Mouse (Mus musculus): ENCODE results near the gene Mns1. TPM values are rescaled to one million over a fixed set of nuclear protein-coding genes. Genes with fewer than 3 reads are reported as not detected.

Gene Mns1
- polyA plus RNA-seq, 1 experiment: 12.6 TPM

DNA sequence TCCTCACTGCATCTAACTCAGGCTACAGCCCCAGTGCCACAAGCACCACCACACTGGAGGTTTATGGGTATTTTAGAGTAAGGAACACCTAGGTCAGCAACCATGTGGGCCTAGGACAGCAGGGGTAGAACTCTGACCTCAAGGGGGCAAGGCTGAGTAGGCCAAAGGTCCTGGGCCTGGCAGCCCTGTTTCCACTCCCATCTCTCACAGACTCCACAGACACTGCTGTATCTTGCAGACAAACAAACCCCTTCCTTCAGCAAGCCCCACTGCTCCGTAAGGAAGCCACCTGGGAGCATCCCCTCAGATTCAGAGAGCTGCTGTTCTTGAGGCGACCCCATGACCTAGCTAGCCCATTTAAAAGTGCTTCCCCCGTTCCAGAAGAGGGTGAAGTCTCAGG, 32.9 kb upstream of the Mns1 start:
- no peak overlapping the region for H3K4me3 ChIP-seq (ENCODE audit: low read depth, low read length)
- H3K4me1 ChIP-seq (ENCODE audit: control insufficient read depth, insufficient read depth, low read length): no peaks in the 10 kb centered on the region
- TF ChIP-seq CTCF (IDR thresholded peaks at IDR 0.05; ENCODE audit: low read depth, low read length) (no peak), EP300 (IDR thresholded peaks at IDR 0.05; ENCODE audit: insufficient read depth, low read depth, low read length) (no peak), POLR2A (IDR thresholded peaks at IDR 0.05; ENCODE audit: insufficient read depth, low read length) (no peak)
- H3K9ac ChIP-seq (ENCODE audit: low read depth, poor library complexity, severe bottlenecking): no peak overlapping the region
- H3K27ac ChIP-seq (ENCODE audit: insufficient read depth, low read length): no peak overlapping the region
- H3K36me3 ChIP-seq (ENCODE audit: control insufficient read depth, insufficient read depth, low read length, poor library complexity, severe bottlenecking): no peaks in the 10 kb centered on the region
- H3K27me3 ChIP-seq (ENCODE audit: control insufficient read depth, insufficient read depth, low read length, poor library complexity, severe bottlenecking): no peaks in the 10 kb centered on the region
- H3K9me3 ChIP-seq (replicated peaks; ENCODE audit: control insufficient read depth, insufficient read depth, low read length, poor library complexity, severe bottlenecking): no peaks in the 10 kb centered on the region

DNA sequence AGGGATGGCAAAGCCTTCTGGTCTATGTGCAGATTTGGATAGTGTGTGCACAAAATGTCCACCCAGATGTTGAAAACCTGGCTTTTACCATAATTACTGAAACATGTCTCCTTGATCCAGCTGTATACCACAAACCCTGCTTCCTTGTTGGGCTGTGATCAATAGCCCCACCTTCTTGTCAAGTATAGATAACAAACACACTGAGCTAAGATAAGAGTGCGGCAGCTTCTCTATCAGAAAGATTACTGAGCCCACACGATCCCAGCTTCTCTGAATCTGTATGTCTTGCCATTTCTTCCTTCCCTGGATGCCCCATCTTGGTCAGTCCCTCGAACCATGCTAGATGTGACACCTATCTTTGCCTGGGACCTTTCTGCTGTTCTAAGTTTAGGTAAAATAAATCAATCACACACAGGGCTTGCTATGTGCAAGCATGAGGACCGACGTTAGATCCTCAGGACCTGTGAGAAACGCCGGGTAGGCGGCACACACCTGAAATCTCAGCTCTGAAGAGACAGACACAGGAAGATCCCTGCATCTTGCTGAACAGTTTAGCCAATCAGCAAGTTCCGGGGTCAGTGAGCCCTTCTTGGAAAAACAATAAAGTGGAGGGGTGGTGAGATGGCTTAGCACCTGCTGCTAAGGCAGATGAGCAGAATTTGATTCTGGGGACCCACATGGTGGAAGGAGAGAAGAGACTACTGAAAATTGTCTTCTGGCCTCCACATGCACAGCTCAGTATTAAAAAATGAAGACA, 31.8 kb upstream of the Mns1 start:
- H3K36me3 ChIP-seq (ENCODE audit: control insufficient read depth, insufficient read depth, low read length, poor library complexity, severe bottlenecking): no peaks in the 10 kb centered on the region
- no peaks in the 10 kb centered on the region for H3K9me3 ChIP-seq (replicated peaks; ENCODE audit: control insufficient read depth, insufficient read depth, low read length, poor library complexity, severe bottlenecking)
- no peak overlapping the region for H3K27ac ChIP-seq (ENCODE audit: insufficient read depth, low read length)
- no peak overlapping the region for H3K9ac ChIP-seq (ENCODE audit: low read depth, poor library complexity, severe bottlenecking)
- TF ChIP-seq CTCF (IDR thresholded peaks at IDR 0.05; ENCODE audit: low read depth, low read length): no peak
- no peak for TF ChIP-seq EP300 (IDR thresholded peaks at IDR 0.05; ENCODE audit: insufficient read depth, low read depth, low read length)
- no peak for TF ChIP-seq POLR2A (IDR thresholded peaks at IDR 0.05; ENCODE audit: insufficient read depth, low read length)
- no peak overlapping the region for H3K4me3 ChIP-seq (ENCODE audit: low read depth, low read length)
- H3K27me3 ChIP-seq (ENCODE audit: control insufficient read depth, insufficient read depth, low read length, poor library complexity, severe bottlenecking): no peaks in the 10 kb centered on the region
- no peaks in the 10 kb centered on the region for H3K4me1 ChIP-seq (ENCODE audit: control insufficient read depth, insufficient read depth, low read length)

GRCm38 (mm10) chr9:72408131-72408586, 29.7 kb upstream of the Mns1 start:
- Histone ChIP-seq H3K9me3 (replicated peaks; ENCODE audit: control insufficient read depth, insufficient read depth, low read length, poor library complexity, severe bottlenecking) (no peaks in the 10 kb centered on the region), H3K4me3 (ENCODE audit: low read depth, low read length) (no peak overlapping the region), H3K27me3 (ENCODE audit: control insufficient read depth, insufficient read depth, low read length, poor library complexity, severe bottlenecking) (no peaks in the 10 kb centered on the region), H3K4me1 (ENCODE audit: control insufficient read depth, insufficient read depth, low read length) (no peaks in the 10 kb centered on the region), H3K9ac (ENCODE audit: low read depth, poor library complexity, severe bottlenecking) (0 out of 2 replicates have a peak overlapping the region, but pooled peaks have one; percentile 9), H3K27ac (ENCODE audit: insufficient read depth, low read length) (no peak overlapping the region), H3K36me3 (ENCODE audit: control insufficient read depth, insufficient read depth, low read length, poor library complexity, severe bottlenecking) (no peaks in the 10 kb centered on the region)
- TF ChIP-seq CTCF (IDR thresholded peaks at IDR 0.05; ENCODE audit: low read depth, low read length) (peak; percentile 96), EP300 (IDR thresholded peaks at IDR 0.05; ENCODE audit: insufficient read depth, low read depth, low read length) (no peak), POLR2A (IDR thresholded peaks at IDR 0.05; ENCODE audit: insufficient read depth, low read length) (no peak)

GRCm38 (mm10) chr9:72409381-72410225, 28.2 kb upstream of the Mns1 start:
- H3K9ac ChIP-seq (ENCODE audit: low read depth, poor library complexity, severe bottlenecking): no peak overlapping the region
- no peak overlapping the region for H3K4me3 ChIP-seq (ENCODE audit: low read depth, low read length)
- no peaks in the 10 kb centered on the region for H3K9me3 ChIP-seq (replicated peaks; ENCODE audit: control insufficient read depth, insufficient read depth, low read length, poor library complexity, severe bottlenecking)
- TF ChIP-seq CTCF (IDR thresholded peaks at IDR 0.05; ENCODE audit: low read depth, low read length): no peak
- no peak for TF ChIP-seq EP300 (IDR thresholded peaks at IDR 0.05; ENCODE audit: insufficient read depth, low read depth, low read length)
- TF ChIP-seq POLR2A (IDR thresholded peaks at IDR 0.05; ENCODE audit: insufficient read depth, low read length): no peak
- H3K27me3 ChIP-seq (ENCODE audit: control insufficient read depth, insufficient read depth, low read length, poor library complexity, severe bottlenecking): no peaks in the 10 kb centered on the region
- no peaks in the 10 kb centered on the region for H3K36me3 ChIP-seq (ENCODE audit: control insufficient read depth, insufficient read depth, low read length, poor library complexity, severe bottlenecking)
- no peak overlapping the region for H3K27ac ChIP-seq (ENCODE audit: insufficient read depth, low read length)
- no peaks in the 10 kb centered on the region for H3K4me1 ChIP-seq (ENCODE audit: control insufficient read depth, insufficient read depth, low read length)

DNA sequence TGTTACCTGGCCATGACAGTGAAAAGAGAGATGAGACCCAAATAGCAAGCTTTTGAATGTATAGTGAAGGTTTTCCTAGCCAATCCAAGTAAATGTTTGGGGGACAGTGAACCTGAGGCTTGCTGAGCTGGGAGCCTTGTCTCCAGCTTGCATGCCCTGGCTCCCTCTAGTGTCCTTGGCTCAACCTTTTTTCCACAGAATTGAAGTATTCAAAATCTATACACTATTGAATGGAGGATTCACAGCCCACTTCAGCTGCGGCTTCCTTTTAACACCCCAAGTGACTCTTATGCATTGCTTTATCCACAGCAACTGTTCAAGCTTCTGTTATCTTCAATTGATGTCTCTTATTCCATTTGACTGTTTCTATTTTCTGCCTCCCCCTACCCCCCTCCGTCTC, 26.1 kb upstream of the Mns1 start:
- Histone ChIP-seq H3K27ac (ENCODE audit: insufficient read depth, low read length) (no peak overlapping the region), H3K36me3 (ENCODE audit: control insufficient read depth, insufficient read depth, low read length, poor library complexity, severe bottlenecking) (no peaks in the 10 kb centered on the region), H3K4me1 (ENCODE audit: control insufficient read depth, insufficient read depth, low read length) (no peaks in the 10 kb centered on the region), H3K4me3 (ENCODE audit: low read depth, low read length) (no peak overlapping the region), H3K27me3 (ENCODE audit: control insufficient read depth, insufficient read depth, low read length, poor library complexity, severe bottlenecking) (no peaks in the 10 kb centered on the region), H3K9me3 (replicated peaks; ENCODE audit: control insufficient read depth, insufficient read depth, low read length, poor library complexity, severe bottlenecking) (no peaks in the 10 kb centered on the region), H3K9ac (ENCODE audit: low read depth, poor library complexity, severe bottlenecking) (no peak overlapping the region)
- TF ChIP-seq CTCF (IDR thresholded peaks at IDR 0.05; ENCODE audit: low read depth, low read length) (peak; percentile 23), POLR2A (IDR thresholded peaks at IDR 0.05; ENCODE audit: insufficient read depth, low read length) (no peak), EP300 (IDR thresholded peaks at IDR 0.05; ENCODE audit: insufficient read depth, low read depth, low read length) (no peak)

All from ES-Bruce4 (cell line).